Mouse (Mus musculus) forebrain, embryonic 11.5 days (tissue): ENCODE data around the gene Zfp51. TPM values are rescaled to one million over a fixed set of nuclear protein-coding genes. Genes with fewer than 3 reads are reported as not detected.

ENCODE experiments used
- ATAC-seq: fragments of 200-750 bp; cut with Nextera tagmentation; replicated peaks from 2 replicates; pipeline ENCODE4 v1.8.0; 2017; ENCODE audit warnings: moderate TSS enrichment; ENCODE audit not compliant: low FRiP score
- DNase-seq: peaks from one replicate; pipeline ENCODE4 v3.0.0-alpha.2; 2017; ENCODE audit warnings: low spot score
- H3K27ac ChIP-seq: fragments of 300-500 bp; sonication (generic); 2 replicates; pipeline ENCODE4 v1.5.1; 2014; ENCODE audit warnings: low read depth, low read length
- H3K27me3 ChIP-seq: fragments of 300-500 bp; sonication (generic); 2 replicates; pipeline ENCODE4 v1.6.1; 2014; ENCODE audit warnings: mild to moderate bottlenecking, low read length, mixed read lengths; ENCODE audit not compliant: control insufficient read depth, insufficient read depth
- H3K36me3 ChIP-seq: fragments of 300-500 bp; sonication (generic); 2 replicates; pipeline ENCODE4 v1.6.1; 2014; ENCODE audit warnings: mild to moderate bottlenecking, low read length, moderate library complexity, mixed read lengths; ENCODE audit not compliant: control insufficient read depth, insufficient read depth
- H3K4me1 ChIP-seq: fragments of 300-500 bp; sonication (generic); replicated peaks from 2 replicates; pipeline ENCODE4 v1.6.1; 2014; ENCODE audit warnings: low read length, mixed read lengths; ENCODE audit not compliant: control insufficient read depth, insufficient read depth
- H3K4me2 ChIP-seq: fragments of 300-500 bp; sonication (generic); 2 replicates; pipeline ENCODE4 v1.6.1; 2014; ENCODE audit warnings: low read depth, mild to moderate bottlenecking, low read length, moderate library complexity, mixed read lengths; ENCODE audit not compliant: severe bottlenecking
- H3K4me3 ChIP-seq: fragments of 300-500 bp; sonication (generic); 2 replicates; pipeline ENCODE4 v1.5.1; 2014; ENCODE audit warnings: low read depth, low read length
- H3K9ac ChIP-seq: fragments of 300-500 bp; sonication (generic); 2 replicates; pipeline ENCODE4 v1.6.1; 2014; ENCODE audit warnings: low read length
- H3K9me3 ChIP-seq: fragments of 300-500 bp; sonication (generic); 2 replicates; pipeline ENCODE4 v1.6.1; 2016; ENCODE audit warnings: low read length, mixed read lengths; ENCODE audit not compliant: control insufficient read depth
- WGBS: fragments of 180-500 bp; shearing (Covaris S2); extraction: QIAGEN DNeasy Blood & Tissue Kit; methylation state at CpG from one replicate; pipeline ENCODE4 v1.1.7; 2014; 5-methylcytosine and 5-hydroxymethylcytosine counted together
- polyA plus RNA-seq: library from polyadenylated mRNA; unstranded; fragments of >200 nt; fragmentation: Nextera tagmentation; extraction: Ambion mirVana; gene quantifications from 2 replicates; pipeline ENCODE4 v1.2.1, GENCODE M21; 2014

Gene Zfp51
- polyA plus RNA-seq, 1 experiment from 2014 or later: 13.7 TPM

GRCm38 (mm10) chr17:21504524-21504923 lies 54.4 kb downstream of the Zfp51 start:
- DNase-seq: no peak
- Histone ChIP-seq H3K4me3 (no peak overlapping the region), H3K9me3 (no peaks in the 10 kb centered on the region), H3K9ac (no peak overlapping the region), H3K27me3 (no peaks in the 10 kb centered on the region), H3K4me2 (no peak overlapping the region), H3K4me1 (no peaks in the 10 kb centered on the region), H3K36me3 (no peaks in the 10 kb centered on the region), H3K27ac (no peak overlapping the region)
- ATAC-seq: no peak
- 85% methylated on average over 1 of the region's 1 CpGs for WGBS

GRCm38 (mm10) chr17:21506258-21506657 lies 56.1 kb downstream of the Zfp51 start:
- H3K4me2 ChIP-seq: no peak overlapping the region
- H3K27me3 ChIP-seq: no peaks in the 10 kb centered on the region
- ATAC-seq (no peak), DNase-seq (no peak)
- no peaks in the 10 kb centered on the region for H3K36me3 ChIP-seq
- 98% methylated on average over 3 of the region's 3 CpGs for WGBS
- no peak overlapping the region for H3K4me3 ChIP-seq
- no peaks in the 10 kb centered on the region for H3K9me3 ChIP-seq
- H3K4me1 ChIP-seq: no peaks in the 10 kb centered on the region
- no peak overlapping the region for H3K9ac ChIP-seq
- H3K27ac ChIP-seq: no peak overlapping the region

- no peaks in the 10 kb centered on the region for H3K27me3 ChIP-seq
- H3K9me3 ChIP-seq: no peaks in the 10 kb centered on the region
- ATAC-seq: no peak
- H3K4me1 ChIP-seq: no peaks in the 10 kb centered on the region
- no peak overlapping the region for H3K4me3 ChIP-seq
- no peaks in the 10 kb centered on the region for H3K36me3 ChIP-seq
- no peak overlapping the region for H3K4me2 ChIP-seq
- H3K27ac ChIP-seq: no peak overlapping the region
- no peak overlapping the region for H3K9ac ChIP-seq
- no peak for DNase-seq
Measured at GRCm38 (mm10) chr17:21509756-21510155, 59.6 kb downstream of the Zfp51 start.

Other genes starting within 250 kb of the Zfp51 start
- gene Vmn1r234, start 224.3 kb upstream of the Zfp51 start, polyA plus RNA-seq: not detected in 2 replicates
- not detected in 2 replicates for gene Vmn1r235, start 194.0 kb upstream of the Zfp51 start, polyA plus RNA-seq
- not detected in 2 replicates for gene Vmn1r236, start 167.4 kb upstream of the Zfp51 start, polyA plus RNA-seq
- gene Vmn1r237, start 138.5 kb upstream of the Zfp51 start, polyA plus RNA-seq: not detected in 2 replicates
- 2.3 and 2.9 TPM in 2 replicates for gene Zfp677, start 66.6 kb upstream of the Zfp51 start, polyA plus RNA-seq
- gene Zfp54, start 27.1 kb upstream of the Zfp51 start, polyA plus RNA-seq: 1.8 and 2.4 TPM in 2 replicates
- gene Zfp53, start 38.6 kb downstream of the Zfp51 start, polyA plus RNA-seq: 9.6 TPM in 2 replicates
- 1.2 and 1.3 TPM in 2 replicates for gene Zfp52, start 85.2 kb downstream of the Zfp51 start, polyA plus RNA-seq
- 16.3 and 18.6 TPM in 2 replicates for gene Zfp948, start 116.6 kb downstream of the Zfp51 start, polyA plus RNA-seq
- 5.4 and 7.2 TPM in 2 replicates for gene Zfp983, start 200.2 kb downstream of the Zfp51 start, polyA plus RNA-seq
- gene Gm10226, start 241.5 kb downstream of the Zfp51 start, polyA plus RNA-seq: 8.1 and 12.5 TPM in 2 replicates